Mouse (Mus musculus): ENCODE data around the gene Haus2. TPM values are rescaled to one million over a fixed set of nuclear protein-coding genes. Genes with fewer than 3 reads are reported as not detected.

The Haus2 gene
- polyA plus RNA-seq, 2 experiments, result 7.4 to 11.4 TPM

GRCm38 (mm10) chr2:120628076-120628865 lies 19.1 kb downstream of the Haus2 start:
- H3K36me3 ChIP-seq (replicated peaks; ENCODE audit: control insufficient read depth, insufficient read depth, low read depth), result no peaks in the 10 kb centered on the region
- 27% methylated on average over 10 of the region's 10 CpGs for WGBS (ENCODE audit: insufficient replicate concordance)
- H3K27me3 ChIP-seq (ENCODE audit: control insufficient read depth, insufficient read depth, low read length), result peaks cover 12% of the 10 kb centered on the region
- TF ChIP-seq CTCF (IDR thresholded peaks at IDR 0.05; ENCODE audit: low read depth) (no peak), EP300 (IDR thresholded peaks at IDR 0.05; ENCODE audit: low read depth) (no peak)
- H3K9me3 ChIP-seq (ENCODE audit: control insufficient read depth, low read length), result no peaks in the 10 kb centered on the region
- no peak for ATAC-seq (ENCODE audit: insufficient read depth)
- H3K4me3 ChIP-seq (ENCODE audit: insufficient read depth in 1 of 2, low read depth in 2 of 2, low read length in 2 of 2), result peak overlapping the region; percentile 7 to 50; a peak in 3 of 4 replicates
- peak overlapping the region; percentile 63 for H3K4me2 ChIP-seq (ENCODE audit: low read depth)
- DNase-seq (ENCODE audit: low read depth in 3 of 3, low spot score in 3 of 3), result no peak
- H3K27ac ChIP-seq, result no peak overlapping the region
- H3K4me1 ChIP-seq (replicated peaks; ENCODE audit: control insufficient read depth in 2 of 2, insufficient read depth in 2 of 2, low read length in 1 of 2), result peaks cover 17 to 22% of the 10 kb centered on the region in 2 experiments
- H3K9ac ChIP-seq (replicated peaks), result peak overlapping the region; percentile 45; the same call in 1 of the 2 replicates

DNA sequence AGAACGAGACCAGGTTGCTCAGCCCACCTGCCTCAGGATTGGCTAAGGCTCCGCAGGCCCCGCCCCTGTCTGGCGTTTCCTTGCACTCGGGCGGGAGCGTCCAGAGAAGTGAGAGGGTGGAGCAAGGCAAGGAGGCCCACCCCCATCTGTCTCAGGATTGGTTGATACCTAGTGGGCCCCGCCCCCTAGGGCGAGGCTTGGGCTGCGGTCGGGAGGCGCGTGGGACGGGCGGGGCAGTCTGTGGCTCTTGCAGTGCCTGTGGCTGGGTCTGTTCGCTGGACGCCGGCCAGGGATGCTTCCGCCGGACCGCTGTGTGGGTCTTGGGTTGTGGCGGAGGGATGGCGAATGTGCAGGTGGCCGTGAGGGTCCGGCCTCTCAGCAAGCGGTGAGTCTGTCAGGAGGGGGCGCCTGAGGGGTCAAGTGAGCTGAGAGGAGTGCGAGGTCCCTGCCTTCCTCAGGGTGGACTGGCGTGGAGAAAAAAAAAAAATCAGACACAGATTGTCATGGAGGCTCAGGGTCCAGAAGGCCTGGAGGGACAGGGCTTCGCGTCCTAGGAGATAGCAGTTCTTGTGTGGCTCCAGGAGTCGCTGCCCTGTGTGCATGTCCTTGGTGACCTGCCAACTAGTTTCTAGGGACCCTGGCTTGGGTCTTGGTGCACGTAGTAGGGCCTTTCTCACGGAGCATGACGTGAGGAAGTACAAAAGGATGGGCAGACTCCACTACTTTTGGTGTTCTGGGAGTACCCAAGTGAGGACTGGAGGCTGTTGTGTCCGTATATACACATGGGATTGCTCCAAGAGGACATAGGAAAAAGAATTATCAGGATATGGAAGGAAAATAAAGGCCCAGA lies 19.9 kb downstream of the Haus2 start, which contains the start of gene Stard9:
Gene Stard9, plus strand, starts transcription at position 236 of the 850 bp plus-strand sequence.
- H3K4me1 ChIP-seq (replicated peaks; ENCODE audit: control insufficient read depth in 2 of 2, insufficient read depth in 2 of 2, low read length in 1 of 2), result peaks cover 17 to 22% of the 10 kb centered on the region in 2 experiments
- no peak within 1 kb of the TSS for H3K27ac ChIP-seq
- H3K4me3 ChIP-seq (ENCODE audit: insufficient read depth in 1 of 2, low read depth in 2 of 2, low read length in 2 of 2), result peak within 1 kb of the TSS; percentile 50 to 55
- H3K4me2 ChIP-seq (ENCODE audit: low read depth), result peak within 1 kb of the TSS; percentile 63
- no peaks in the 10 kb centered on the region for H3K36me3 ChIP-seq (replicated peaks; ENCODE audit: control insufficient read depth, insufficient read depth, low read depth)
- peak within 1 kb of the TSS; percentile 45; the same call in 1 of the 2 replicates for H3K9ac ChIP-seq (replicated peaks)
- H3K9me3 ChIP-seq (ENCODE audit: control insufficient read depth, low read length), result no peaks in the 10 kb centered on the region
- DNase-seq (ENCODE audit: low read depth in 3 of 3, low spot score in 3 of 3) (peak; percentile 98 to 99 (median 99)), ATAC-seq (ENCODE audit: insufficient read depth) (peak; percentile 99)
- WGBS (ENCODE audit: insufficient replicate concordance), result 3% methylated on average over 34 of the region's 36 CpGs
- peaks cover 12% of the 10 kb centered on the region for H3K27me3 ChIP-seq (ENCODE audit: control insufficient read depth, insufficient read depth, low read length)
- TF ChIP-seq EP300 (IDR thresholded peaks at IDR 0.05; ENCODE audit: low read depth), result no peak
- no peak for TF ChIP-seq CTCF (IDR thresholded peaks at IDR 0.05; ENCODE audit: low read depth)

DNA sequence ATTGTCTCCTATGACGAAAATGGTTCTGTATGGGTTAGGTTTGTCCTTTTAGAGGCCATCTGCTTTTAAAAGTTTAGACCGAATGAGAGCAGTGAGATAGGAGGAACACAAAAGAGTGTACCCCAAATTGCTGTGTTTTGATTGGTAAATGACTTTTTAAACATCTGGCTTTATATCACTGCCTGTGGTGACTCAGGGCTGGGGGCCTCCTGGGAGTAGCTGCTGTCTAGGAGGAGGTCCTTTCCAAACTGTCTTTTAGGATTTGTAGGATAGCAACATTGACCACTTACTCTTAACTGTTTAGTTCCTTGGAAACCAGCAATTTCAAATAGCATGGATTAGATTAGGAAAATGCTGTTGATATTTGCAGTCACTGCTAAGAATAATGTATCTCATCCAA lies 21.1 kb downstream of the Haus2 start:
- Histone ChIP-seq H3K9me3 (ENCODE audit: control insufficient read depth, low read length) (no peaks in the 10 kb centered on the region), H3K36me3 (replicated peaks; ENCODE audit: control insufficient read depth, insufficient read depth, low read depth) (no peaks in the 10 kb centered on the region), H3K4me1 (replicated peaks; ENCODE audit: control insufficient read depth in 2 of 2, insufficient read depth in 2 of 2, low read length in 1 of 2) (peaks cover 17 to 22% of the 10 kb centered on the region in 2 experiments), H3K4me3 (ENCODE audit: insufficient read depth in 1 of 2, low read depth in 2 of 2, low read length in 2 of 2) (no peak overlapping the region), H3K4me2 (ENCODE audit: low read depth) (no peak overlapping the region), H3K27ac (no peak overlapping the region), H3K27me3 (ENCODE audit: control insufficient read depth, insufficient read depth, low read length) (peaks cover 12% of the 10 kb centered on the region), H3K9ac (replicated peaks) (no peak overlapping the region)
- ATAC-seq (ENCODE audit: insufficient read depth) (no peak), DNase-seq (ENCODE audit: low read depth in 3 of 3, low spot score in 3 of 3) (no peak)
- WGBS (ENCODE audit: insufficient replicate concordance), result 66% methylated on average over 2 of the region's 2 CpGs
- TF ChIP-seq EP300 (IDR thresholded peaks at IDR 0.05; ENCODE audit: low read depth) (no peak), CTCF (IDR thresholded peaks at IDR 0.05; ENCODE audit: low read depth) (no peak)

DNA sequence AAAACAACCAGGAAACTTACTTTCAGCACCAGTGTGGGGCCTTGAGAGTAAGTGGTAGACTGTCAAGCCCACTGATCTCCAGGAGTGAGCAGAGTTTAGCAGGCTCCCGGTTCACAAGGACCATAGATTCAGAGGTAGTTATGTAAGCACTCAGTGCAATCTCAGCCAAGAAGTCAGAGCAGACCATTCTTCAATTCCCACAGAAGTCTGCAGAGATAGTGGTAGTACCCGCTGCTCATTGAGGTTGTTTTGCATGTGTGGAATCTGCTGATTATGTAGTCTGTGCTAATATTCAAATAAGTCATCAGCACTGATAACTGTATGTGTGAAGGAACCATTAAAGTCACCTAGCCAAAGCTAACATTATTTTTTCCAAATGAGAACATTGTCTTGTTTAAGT lies 21.5 kb downstream of the Haus2 start:
- H3K27me3 ChIP-seq (ENCODE audit: control insufficient read depth, insufficient read depth, low read length), result peaks cover 12% of the 10 kb centered on the region
- DNase-seq (ENCODE audit: low read depth in 3 of 3, low spot score in 3 of 3), result no peak
- no peak overlapping the region for H3K9ac ChIP-seq (replicated peaks)
- H3K27ac ChIP-seq, result no peak overlapping the region
- ATAC-seq (ENCODE audit: insufficient read depth), result no peak
- no peaks in the 10 kb centered on the region for H3K36me3 ChIP-seq (replicated peaks; ENCODE audit: control insufficient read depth, insufficient read depth, low read depth)
- no peak overlapping the region for H3K4me3 ChIP-seq (ENCODE audit: insufficient read depth in 1 of 2, low read depth in 2 of 2, low read length in 2 of 2)
- H3K9me3 ChIP-seq (ENCODE audit: control insufficient read depth, low read length), result no peaks in the 10 kb centered on the region
- no peak overlapping the region for H3K4me2 ChIP-seq (ENCODE audit: low read depth)
- TF ChIP-seq EP300 (IDR thresholded peaks at IDR 0.05; ENCODE audit: low read depth), result no peak
- no peak for TF ChIP-seq CTCF (IDR thresholded peaks at IDR 0.05; ENCODE audit: low read depth)
- 26% methylated on average over 2 of the region's 2 CpGs for WGBS (ENCODE audit: insufficient replicate concordance)
- H3K4me1 ChIP-seq (replicated peaks; ENCODE audit: control insufficient read depth in 2 of 2, insufficient read depth in 2 of 2, low read length in 1 of 2), result peaks cover 17 to 22% of the 10 kb centered on the region in 2 experiments

Measured in liver, embryonic 14.5 days (tissue).